Mouse (Mus musculus) mouse trophoblast stem cell (cell line): ENCODE results near the gene Ppm1h.

Source experiments
- in situ Hi-C, 2 experiments: fragments of 300-500 bp; cut with MseI, MboI; formaldehyde crosslinking; loops; 2 replicates in 1 of 2; 3 replicates in 1 of 2; pipeline ENCODE4 v1.15.1; 2025

Gene Ppm1h

GRCm38 (mm10) chr10:122678541-122679436, at the start of gene Ppm1h:
TSS of gene Ppm1h (plus strand) at chr10:122678762.
- in situ Hi-C loops = no loop called here

- in situ Hi-C loops = no loop called here
These were observed 49.6 kb upstream of the Ppm1h start for GRCm38 (mm10) chr10:122629003-122629402.

GRCm38 (mm10) chr10:122639879-122640278, 38.7 kb upstream of the Ppm1h start:
- in situ Hi-C loops = no loop called here

- in situ Hi-C loops = no loop called here
These were observed 37.2 kb upstream of the Ppm1h start for GRCm38 (mm10) chr10:122641263-122641795.

- in situ Hi-C loops = no loop called here
These were observed 36.4 kb upstream of the Ppm1h start for GRCm38 (mm10) chr10:122642125-122642524.

GRCm38 (mm10) chr10:122651932-122652331, 26.6 kb upstream of the Ppm1h start:
- in situ Hi-C loops = no loop called here

- in situ Hi-C loops = no loop called here
These were observed 26.0 kb upstream of the Ppm1h start for GRCm38 (mm10) chr10:122652578-122652977.

- in situ Hi-C loops = no loop called here
These were observed 12.9 kb upstream of the Ppm1h start for GRCm38 (mm10) chr10:122665652-122666051.

- in situ Hi-C loops = no loop called here
These were observed 7.3 kb upstream of the Ppm1h start for GRCm38 (mm10) chr10:122671253-122671652.

- in situ Hi-C loops = no loop called here
These were observed 6.5 kb upstream of the Ppm1h start for GRCm38 (mm10) chr10:122672044-122672443.

GRCm38 (mm10) chr10:122679437-122680045, 979 bp downstream of the Ppm1h start:
- in situ Hi-C loops = no loop called here

- in situ Hi-C loops = no loop called here
These were observed 2.0 kb downstream of the Ppm1h start for GRCm38 (mm10) chr10:122680387-122681084.

- in situ Hi-C loops = no loop called here
These were observed 2.5 kb downstream of the Ppm1h start for GRCm38 (mm10) chr10:122681085-122681408.

GRCm38 (mm10) chr10:122683819-122684330, 5.3 kb downstream of the Ppm1h start:
- in situ Hi-C loops = no loop called here

- in situ Hi-C loops = no loop called here
These were observed 6.7 kb downstream of the Ppm1h start for GRCm38 (mm10) chr10:122685297-122685696.

- in situ Hi-C loops = no loop called here
These were observed 7.4 kb downstream of the Ppm1h start for GRCm38 (mm10) chr10:122685836-122686531.

GRCm38 (mm10) chr10:122690698-122691097, 12.1 kb downstream of the Ppm1h start:
- in situ Hi-C loops = no loop called here

GRCm38 (mm10) chr10:122693158-122693777, 14.7 kb downstream of the Ppm1h start:
- in situ Hi-C loops = no loop called here

- in situ Hi-C loops = no loop called here
These were observed 15.5 kb downstream of the Ppm1h start for GRCm38 (mm10) chr10:122693911-122694618.

- in situ Hi-C loops = no loop called here
These were observed 17.8 kb downstream of the Ppm1h start for GRCm38 (mm10) chr10:122696335-122696734.
